Mouse (Mus musculus): ENCODE results near the gene Neurl1a.

The Neurl1a gene

DNA sequence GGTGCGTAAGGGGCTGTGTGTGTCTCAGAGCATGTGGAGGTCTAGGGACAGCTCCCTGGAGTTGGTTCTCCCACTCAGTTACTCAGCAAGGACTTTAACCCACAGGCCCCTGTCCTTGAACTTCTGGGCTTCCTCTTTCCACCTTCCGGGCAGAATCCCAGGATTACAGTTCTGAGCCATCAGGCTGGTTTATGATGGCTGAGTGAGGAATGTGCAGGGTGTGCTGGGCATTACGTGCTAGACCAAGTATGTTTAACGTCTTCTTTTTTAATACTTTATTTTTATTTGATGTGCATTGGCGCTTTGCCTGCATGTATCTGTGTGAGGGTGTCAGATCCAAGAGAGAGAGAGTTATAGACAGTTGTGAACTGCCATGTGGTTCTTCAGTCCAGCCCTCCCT lies 38.1 kb downstream of the Neurl1a start:
- no peak for DNase-seq

DNA sequence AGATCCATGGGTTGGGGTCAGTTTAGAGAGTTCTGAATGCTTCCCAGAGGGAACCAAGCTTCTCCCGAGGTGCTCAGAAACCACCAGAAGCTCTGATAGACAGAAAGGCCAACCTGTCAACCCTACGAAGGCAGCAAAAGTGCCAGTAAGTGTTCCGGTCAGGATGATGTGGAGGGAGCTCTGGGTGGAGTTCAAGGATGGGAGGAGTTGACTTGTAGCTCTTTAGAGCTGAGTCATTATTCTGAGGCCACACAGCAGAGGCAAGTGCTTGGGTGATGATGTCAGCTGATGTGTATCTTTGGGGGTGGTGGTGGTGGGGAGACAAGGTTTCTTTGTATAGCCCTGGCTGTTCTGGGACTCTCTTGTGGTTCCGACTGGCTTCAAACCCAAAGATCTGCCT lies 41.0 kb downstream of the Neurl1a start:
- no peak for DNase-seq

DNA sequence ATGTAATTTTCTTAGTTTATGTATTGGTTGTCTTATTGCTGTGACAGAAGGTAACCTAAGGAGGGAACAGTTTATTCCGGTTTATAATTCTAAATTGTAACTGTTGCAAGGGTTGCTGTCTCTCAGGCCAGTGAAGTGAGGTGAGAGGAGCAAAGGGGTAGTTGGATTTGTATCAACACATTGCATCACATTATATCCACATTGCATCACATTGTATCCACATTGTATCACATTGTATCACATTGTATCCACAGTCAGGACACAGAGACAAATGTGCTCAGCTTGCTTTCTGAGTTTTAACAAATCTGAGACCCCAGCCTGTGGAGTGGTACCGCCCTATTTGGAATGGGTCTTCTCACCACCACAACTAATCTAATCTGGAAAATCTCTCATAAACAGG lies 41.6 kb downstream of the Neurl1a start:
- no peak for DNase-seq

DNA sequence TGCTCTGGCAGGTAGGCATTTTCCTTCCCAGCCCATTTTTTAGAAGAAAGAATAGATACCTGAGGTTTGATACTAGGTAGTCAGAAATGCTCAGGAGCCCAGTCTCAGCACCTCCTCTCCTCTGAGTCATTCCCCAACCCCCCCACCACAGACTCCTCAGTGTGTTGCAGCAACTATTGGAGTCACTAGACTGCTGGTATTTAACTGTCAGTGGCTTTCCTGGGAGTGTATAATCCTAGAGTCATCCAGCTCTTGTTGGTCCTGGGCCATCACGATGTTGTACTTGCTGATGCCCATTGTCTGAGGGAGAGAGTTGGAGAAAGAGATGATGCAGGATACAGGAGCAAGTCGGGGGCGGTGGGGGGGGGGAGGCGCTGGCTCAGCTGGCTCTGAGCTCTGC lies 42.4 kb downstream of the Neurl1a start:
- DNase-seq, result no peak

DNA sequence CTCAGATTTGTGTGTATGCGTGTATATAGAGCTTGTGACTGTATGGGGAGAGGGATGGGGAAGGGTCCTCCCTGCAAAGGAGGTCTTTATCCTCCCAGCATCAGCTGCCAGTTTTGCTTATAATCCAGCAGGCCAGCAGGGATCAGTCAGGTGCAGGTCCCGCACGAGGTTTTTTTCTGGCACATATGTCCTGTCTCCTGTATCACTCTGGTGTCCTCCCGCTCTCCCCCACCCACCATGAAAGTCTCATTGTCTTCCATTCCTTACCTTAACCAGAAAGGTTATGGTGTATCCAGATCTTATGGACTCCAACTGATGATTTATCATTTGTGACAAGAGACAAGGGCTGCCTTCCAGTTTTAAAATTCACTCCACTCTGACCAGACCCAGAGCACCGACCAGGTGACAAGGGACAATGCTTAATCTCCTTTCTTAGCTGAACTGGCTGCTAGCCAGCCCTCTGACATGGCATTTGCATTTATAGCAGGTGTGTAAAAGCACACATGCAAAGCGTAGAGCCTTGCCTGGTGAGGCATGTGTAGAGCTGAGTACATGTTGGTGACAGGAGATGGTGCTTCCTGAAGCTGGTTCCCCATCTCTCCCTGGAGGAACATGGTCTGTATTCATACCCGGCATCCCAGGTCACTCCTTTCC lies 43.0 kb downstream of the Neurl1a start:
- no peak for DNase-seq

DNA sequence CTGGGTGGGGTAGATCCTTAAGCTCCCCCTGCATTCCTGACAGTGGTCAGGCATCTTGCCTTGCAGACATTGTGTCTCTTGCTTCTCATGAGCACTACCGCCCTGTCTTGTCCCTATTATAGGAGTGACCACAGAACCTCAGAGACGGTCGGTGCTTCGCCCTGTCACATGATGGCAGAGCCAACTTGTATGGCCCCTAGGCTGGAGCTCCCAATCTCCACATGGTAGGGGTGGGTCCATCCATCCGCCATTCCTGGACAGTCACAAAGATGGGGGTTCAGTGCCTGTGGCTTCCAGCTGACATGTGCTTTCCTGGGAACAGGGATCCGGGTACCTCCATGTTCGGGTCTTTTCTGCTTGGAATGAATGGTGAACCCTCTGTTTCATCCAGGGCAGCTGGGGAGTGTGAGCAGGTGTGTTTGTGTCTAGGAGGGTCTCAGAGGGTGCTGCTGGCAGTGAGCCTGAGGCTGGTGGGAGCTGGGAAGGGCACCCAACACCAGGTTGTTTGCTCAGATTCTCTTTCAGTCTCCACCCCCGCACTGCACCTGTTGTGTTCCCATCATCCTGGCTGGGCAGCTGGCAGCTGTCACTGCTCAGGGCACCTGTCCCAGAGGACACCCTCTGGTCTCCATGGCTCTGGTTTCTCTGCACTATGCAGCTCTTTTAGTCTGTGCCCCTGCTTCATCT lies 43.7 kb downstream of the Neurl1a start:
- DNase-seq, result no peak

DNA sequence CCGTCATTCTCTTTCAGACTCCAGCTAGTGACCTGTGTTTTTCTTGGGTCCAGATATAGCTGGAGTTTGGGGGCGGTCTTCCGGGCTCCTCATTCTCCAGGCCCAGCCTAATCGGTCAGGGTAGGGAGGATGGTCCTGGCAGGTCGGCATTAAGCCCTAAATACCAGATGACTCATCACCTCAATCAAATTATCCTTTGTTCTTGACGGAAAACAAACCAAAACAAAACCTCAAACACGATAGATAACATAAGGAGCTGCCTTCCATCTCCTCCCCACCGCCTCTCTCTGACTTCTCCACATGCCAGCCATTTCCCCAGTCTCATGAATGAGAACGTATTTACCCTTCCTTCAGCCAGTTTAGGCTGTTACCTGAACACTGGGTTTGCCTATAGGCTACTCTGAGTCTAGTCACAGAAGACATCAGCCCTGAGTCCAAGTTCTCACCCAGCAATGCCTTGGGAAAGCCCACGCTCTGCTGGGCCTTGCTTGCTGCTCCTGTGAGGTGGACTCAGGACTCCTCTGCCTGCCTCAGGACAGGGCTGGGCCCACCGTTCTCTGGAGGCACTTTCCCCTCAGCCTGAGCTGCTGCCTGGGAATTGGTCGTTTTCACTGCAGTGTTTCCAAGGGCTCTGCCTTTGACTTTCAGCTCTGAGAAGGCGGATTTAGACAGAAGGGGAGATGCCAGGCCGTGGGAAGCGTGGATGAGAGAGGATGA lies 44.4 kb downstream of the Neurl1a start:
- no peak for DNase-seq

DNA sequence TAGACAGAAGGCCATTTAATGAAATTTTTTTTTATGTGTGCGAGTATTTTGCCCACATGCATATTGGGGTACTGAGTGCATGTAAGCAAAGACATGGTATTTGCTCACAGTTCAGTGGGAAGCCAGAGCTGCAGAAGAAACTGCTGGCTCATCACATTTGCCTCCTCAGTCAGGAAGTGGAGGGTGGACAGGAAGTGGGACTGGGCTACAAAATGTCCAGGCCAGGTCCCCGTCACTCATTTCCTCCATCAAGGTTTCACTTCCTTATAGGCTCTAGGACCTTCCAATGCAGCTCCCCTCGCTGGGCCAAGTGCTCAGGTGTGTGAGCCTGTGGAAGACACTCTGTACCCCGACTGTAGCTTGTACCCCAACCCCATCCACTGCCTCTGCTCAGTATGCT lies 46.1 kb downstream of the Neurl1a start:
- DNase-seq, result peak; percentile 35 to 39

DNA sequence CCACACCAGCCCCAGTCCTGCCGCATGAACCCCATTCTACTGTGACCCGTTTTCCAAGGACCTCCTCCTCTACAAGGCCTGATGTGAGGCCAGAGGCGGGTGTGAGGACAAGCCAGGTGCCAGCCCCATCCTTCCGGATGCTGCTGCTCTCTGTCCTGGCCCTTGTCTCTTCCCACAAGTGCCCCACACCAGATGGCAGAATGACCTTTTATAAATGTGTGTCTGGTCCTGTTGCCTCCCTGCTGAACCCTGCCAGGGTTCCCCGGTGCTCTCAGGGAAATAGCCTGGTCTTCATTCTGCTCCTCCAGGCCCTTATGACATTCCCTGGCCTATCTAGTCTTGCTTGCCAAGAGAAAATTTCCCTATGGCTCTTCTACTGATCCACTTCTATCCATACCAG lies 47.2 kb downstream of the Neurl1a start:
- DNase-seq, result no peak

DNA sequence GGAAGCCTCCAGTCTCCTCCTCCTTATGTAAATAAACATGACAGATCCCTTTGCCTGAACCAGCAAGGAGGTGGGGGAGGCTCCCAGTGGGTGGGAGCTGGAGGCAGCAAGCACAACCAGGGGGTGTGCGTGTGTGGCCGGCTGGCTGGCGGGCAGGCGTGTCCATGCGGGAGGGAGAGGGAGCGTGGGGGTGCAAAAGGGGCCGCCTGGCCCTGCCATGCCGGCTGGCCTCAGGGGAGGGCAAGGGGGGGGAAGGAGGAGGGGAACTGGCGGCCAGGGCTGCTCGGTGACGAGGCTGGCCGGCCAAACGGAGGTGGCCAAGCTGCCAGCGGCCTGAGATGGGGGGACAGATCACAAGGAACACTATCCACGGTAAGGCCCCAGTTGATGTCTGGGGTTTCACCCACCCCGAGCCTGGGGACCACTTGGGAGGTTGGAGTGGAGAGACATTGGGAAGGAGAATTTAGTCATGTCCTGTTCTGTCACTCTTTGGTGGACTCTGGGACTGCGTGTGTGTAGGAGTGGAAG lies 50.2 kb downstream of the Neurl1a start:
- DNase-seq, result peak; percentile 72 to 90

DNA sequence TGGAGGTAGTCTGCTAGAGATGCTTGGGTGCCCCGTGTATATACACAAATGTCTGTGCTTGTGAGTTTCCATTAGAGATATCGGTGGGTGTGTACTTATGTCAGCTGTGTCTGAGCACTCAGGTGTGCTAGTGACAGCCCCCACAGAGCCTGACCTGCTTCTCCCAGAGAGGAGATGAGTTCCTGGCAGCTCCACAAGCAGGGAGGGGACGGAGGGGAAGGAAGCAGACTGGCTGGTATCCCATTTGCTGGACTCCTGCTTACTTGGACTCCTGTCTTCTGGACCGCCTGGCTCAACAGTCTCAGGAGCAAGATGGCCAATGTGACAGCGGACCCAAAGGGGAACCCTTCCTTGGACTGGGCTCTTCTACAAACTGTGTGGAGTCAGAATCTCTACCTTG lies 50.8 kb downstream of the Neurl1a start:
- no peak for DNase-seq

DNA sequence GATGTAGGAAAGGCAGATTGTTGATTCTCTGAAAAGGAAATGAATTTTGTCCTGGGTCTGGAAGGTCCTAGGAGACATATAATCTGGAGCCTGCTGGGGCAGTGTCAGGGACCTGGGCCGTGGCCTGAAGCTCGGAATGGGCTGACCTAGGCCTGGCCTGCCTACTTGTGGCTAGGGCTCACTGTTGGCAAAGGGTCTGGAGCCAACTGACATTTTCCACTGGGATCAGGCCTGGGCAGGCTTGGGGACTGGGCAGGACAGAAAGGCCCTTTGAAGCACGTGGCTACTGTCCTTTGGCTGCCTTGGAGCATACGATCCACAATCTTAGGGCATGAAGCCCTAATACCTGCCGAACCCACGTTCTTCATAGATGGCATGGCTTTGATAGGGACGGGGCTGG lies 51.5 kb downstream of the Neurl1a start:
- DNase-seq, result no peak

DNA sequence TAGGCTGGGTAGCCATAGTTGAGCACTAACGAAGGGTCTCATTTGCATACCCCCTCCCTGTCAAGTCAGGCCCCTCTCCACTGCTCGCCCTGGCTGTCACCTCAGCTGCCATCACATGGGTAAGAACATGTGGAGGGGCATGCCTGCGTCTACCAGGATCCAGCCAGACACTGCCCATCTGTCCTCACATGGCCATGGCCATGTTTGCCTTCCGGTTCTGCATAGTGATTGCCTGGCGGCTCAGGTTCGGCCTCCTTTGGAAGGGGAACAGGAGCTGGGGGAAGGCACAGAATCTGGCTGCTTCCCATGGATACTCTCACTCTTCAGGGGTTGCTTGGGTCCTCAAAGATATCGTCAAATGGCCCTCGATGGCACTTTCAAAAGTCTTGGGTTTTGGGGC lies 52.1 kb downstream of the Neurl1a start:
- no peak for DNase-seq

DNA sequence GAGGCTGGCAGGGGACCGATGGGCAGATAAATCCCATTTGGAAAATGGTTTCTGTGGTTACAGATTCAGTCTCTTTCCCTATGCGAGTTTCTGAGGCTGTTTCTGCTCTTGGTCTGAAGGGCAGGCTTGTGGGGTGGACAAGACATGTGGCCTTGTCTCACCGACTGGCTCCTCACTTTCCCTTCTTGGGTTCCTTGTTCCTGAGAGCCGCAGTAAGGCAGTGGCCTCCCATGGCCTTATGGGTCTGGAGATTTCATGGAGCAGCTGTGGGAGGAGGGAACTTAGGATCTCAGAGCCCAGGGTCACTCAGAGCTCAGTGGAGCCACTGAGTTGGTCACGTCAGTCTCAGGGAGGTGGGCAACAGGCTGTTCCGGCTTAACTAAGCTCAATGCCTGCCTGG lies 52.8 kb downstream of the Neurl1a start:
- DNase-seq, result no peak

DNA sequence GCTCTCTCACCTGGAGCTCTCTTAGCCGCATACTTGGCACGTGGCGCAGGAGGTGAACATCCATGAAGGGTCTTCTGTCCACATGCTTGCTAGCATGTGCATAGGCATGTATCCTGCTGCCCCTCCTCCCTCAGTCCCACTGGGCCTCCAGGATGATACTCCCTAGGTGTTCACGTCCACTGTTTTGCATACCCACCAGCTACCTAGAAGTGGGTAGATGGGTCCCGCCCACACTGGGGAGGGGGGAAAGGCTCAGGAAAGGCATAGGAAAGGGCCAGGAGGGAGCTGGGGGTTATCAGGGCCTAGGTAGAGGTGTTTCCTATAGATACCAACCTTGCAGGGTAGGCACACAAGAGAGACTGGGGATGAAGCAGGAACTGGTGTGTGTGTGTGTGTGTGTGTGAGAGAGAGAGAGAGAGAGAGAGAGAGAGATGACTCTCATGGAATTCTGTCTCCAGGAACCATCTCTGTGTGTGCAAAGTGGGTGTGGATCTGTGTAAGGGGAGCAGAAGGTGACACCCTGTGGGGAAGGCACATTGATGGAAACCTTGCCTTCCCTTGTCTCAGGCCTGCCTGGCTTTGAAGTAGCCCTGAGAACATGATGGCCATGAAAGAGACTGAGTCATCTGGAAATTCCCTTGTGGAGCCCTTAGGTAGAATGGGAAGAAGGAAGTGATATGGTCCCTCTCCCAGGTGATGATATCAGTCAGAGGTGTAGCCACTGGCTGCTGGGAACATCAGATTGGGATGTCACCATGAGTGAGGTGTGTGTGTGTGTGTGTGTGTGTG lies 53.7 kb downstream of the Neurl1a start:
- DNase-seq, result no peak

DNA sequence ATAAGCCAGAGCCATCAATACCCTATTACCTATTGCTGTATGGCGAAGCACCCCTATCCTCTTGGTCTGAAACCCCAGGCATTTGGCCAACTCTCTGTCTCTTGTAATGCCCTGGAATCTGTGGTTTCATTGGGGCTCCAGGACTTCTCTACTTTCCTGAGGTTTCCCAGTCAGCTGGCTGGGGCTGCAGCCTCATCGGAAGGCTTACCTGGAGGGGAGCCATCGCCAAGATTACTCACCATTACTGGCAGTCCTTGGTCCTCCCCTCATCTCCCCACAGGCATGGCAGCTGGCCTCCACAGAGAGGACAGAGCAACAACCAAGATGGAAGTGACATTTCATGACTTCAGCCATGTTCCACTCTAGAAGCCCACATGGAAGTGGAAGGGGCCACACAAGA lies 54.5 kb downstream of the Neurl1a start:
- DNase-seq, result no peak

DNA sequence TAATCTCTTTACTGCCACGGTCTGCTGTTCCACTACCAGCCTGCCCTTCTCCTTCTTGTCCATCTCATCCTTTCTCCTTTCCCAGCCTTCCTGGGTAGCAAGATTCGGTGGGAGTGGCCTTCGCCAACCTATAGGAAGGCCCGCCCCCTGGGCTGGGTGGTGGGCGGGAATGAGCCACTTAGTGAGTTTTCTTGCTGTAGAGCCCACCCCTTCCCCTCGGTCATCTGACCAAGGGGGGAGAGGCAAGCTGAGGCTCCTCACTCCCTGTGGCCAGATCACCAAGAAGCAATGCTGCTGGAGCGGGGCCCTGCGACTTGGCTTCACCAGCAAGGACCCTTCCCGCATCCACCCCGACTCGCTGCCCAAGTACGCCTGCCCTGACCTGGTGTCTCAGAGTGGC lies 61.5 kb downstream of the Neurl1a start:
- DNase-seq, result no peak

DNA sequence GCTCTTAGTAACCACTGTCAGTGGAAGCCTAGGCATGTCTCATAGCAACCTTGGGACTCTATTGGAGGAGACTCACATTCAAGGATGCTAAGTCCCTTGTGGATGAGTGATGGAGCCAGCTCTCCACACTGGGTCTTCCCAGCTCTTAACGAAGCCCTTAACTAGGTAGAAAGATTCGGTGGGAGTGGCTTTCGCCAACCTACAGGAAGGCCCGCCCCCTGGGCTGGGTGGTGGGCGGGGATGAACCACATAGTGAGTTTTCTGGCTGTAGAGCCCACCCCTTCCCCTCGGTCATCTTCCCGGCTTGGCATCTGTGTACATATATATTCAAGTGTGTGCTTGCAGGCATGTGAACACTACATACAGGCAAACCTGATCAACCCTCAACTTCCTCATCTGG lies 62.3 kb downstream of the Neurl1a start:
- DNase-seq, result no peak

DNA sequence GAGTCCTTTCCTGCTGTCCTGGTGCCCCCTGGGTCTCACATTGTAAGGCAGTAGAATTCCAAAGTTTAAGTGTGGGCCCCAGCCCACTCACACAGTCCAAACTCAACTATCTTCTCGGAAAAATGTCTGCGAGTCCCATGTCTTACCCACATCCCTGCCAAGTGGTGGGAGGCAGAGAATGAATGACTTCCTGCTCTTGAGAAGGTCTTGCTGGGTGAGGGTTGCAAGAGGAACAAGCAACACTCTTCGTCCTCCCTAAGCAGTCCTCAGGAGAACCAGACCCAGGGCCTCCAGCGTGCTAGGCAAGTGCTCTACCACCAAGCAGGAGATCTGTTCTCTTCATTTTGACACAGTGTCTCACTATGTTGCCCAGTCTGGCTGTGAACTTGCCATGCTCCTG lies 63.6 kb downstream of the Neurl1a start:
- no peak for DNase-seq

DNA sequence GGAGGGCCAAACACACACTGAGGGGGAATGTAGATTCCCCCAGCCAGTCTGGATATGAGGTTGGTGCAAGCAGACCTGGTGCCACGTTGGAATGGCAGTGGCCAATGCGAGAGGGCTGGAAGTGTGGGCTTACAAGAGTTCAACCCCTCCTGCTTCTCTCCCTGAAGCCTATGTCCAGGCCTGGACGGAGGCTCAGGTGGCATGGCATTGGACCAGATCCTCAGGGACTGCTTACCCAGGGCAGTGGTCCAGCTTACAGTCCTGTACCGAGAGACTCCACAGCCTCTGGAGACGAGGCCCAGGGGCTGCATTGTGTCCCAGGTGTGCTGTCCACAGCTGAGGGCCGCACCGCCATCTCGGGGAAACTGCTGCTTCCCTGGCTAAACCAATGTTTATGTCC lies 66.9 kb downstream of the Neurl1a start:
- no peak for DNase-seq

DNA sequence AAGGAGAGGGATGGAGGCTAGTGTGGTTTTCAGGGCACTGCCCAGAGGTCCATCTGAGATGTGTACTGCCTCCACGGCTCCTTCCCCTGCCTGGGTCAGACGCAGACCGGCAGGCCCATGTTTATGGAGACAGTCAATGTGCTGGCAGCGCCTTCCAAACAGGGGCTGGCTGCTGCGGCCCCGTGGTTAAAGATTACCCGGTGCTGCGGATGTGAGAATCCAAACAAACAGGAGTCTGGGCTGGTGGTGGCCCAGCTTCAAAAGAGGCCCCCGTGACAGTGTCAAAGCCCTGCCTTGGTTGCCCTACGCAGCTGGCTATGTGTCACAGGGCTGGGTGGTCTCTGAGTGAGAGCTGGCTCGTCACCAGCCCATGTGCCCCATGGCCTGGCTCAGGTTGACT lies 69.2 kb downstream of the Neurl1a start:
- DNase-seq, result peak; percentile 69 to 86

DNA sequence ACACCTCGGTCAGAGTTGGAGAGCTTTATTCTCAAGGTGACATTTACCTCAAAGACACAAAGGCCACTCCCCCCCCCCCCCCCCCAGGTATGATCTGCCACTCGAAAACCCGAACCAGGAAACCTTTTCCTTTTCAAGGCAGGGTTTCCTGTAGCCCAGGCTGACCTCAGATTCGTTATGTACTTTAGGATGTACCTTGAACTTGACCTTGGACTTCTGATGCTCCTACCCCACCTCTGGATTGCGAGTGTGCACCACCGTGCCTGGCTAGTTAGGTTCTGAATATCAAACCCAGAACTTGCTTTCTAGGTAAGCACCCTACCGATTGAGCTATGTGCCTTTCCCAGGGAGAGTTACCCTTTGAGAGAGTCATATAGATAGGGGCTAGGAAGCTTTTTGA lies 69.7 kb downstream of the Neurl1a start:
- DNase-seq, result no peak

DNA sequence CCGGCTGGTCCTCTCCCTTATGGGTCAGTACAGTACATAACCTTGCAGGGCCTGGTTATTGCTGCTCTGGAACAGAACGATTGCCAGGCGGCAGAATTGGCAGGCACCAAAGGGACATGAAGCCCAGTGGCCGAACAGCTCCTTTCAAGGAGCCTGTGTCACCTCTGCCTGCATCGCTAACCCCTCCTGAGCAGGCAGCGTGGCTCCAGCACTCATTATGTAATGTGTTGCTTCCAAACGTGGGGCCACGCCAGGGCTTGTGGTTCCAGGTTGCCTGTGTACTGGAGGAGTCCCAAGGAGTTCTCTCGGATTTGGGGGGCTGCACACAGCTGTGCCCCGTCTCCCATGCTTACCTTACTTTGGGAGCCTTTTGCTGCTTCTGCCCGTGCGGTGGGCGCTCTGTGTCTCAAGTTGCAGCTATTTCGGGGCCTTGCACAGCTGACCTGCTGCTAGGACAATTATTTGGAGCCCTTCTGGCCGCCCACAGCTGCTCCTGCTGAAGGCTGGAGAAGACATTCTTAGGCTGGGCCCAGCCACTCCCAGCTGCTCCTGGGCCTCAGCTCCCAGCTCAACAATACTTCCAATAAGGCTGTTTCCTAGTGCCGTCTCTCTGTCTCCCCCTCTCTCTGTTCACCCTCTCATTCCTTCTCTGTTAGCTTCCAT lies 70.4 kb downstream of the Neurl1a start:
- DNase-seq, result no peak

All from lung, postnatal 4 days (tissue).